Mouse (Mus musculus) c-Kit-positive CD71-positive TER-119-positive erythroid progenitor cells, embryonic 14.5 days (primary cell): ENCODE measurements around the gene Adora3.

ENCODE experiments used
- DNase-seq: peaks from one replicate; pipeline ENCODE4 v3.0.0-alpha.2; 2013; ENCODE audit warnings: low spot score

Adora3 gene

DNA sequence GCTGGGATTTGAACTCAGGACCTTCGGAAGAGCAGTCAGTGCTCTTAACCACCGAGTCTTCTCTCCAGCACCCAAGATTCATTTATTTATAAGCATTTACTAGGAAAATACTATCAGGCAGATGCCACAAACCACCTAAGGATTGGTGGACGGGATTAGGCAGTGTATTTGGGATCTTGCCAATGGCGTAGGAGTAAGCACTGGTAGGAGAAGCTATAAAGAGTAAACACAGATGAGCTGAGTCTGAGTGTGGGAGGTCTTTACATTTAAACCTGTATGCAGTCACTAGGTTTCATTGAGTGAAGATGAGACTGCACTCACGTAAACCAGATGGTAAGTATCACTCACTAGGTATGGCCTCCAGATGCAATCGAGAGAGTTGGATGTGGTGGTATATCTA lies 63.3 kb downstream of the Adora3 start:
- no peak for DNase-seq

DNA sequence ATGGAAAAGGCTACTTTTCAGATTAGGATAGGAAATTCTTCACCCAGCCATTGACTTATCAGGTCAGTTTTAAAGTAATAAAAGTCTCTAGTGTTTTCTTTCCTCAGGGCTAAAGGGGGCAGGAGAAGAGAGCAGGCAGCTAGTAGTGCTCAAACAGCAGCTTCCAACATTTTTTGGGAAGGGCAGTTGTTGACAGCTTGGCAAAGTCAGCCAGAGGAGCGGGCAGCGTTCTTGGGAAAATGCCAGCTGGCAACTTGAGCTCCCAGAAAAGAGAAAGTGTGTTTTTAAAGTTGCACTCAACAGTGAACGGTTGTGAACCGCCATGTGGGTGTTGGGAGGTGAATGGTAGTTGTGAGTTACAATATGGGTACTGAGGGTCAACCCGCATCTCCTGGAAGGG lies 64.4 kb downstream of the Adora3 start:
- DNase-seq, result no peak

DNA sequence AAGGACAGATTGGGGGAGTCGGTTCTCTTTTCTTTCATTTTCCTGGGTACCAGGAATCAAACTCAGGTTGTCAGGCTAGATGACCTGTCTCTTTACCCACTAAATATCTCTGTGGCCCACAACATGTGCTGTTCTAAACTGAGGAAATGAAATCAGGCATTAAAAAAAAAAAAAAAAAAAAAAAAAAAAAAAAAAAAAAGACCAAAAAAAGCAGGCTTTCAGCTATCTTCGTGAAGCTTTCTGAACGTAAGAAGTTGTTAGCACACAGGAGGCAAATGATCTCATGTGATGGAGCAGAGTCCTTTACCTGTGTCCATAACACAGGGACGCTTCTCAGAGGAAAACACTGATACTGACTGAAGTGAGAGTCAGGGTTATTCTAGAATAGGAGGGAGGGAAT lies 65.5 kb downstream of the Adora3 start:
- DNase-seq, result no peak

DNA sequence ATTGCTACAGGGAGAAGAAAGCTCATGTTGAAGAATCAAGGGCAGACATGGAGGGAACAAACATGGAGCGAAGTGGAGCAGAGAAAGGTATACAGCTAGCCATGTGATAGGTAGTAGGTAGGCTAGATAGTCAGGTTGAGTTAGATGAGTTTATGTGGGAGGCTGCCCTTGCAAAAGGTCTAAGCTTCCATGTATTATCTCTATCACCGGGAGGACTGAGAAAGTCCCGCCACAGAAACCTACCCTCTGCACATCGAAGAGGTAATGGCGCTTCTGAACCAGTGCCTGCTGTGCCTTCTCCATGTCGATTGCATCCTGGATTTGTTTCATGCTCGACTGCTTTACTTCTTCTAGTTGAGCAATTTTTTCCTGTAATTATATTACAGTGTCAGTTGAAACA lies 80.7 kb downstream of the Adora3 start:
- no peak for DNase-seq

DNA sequence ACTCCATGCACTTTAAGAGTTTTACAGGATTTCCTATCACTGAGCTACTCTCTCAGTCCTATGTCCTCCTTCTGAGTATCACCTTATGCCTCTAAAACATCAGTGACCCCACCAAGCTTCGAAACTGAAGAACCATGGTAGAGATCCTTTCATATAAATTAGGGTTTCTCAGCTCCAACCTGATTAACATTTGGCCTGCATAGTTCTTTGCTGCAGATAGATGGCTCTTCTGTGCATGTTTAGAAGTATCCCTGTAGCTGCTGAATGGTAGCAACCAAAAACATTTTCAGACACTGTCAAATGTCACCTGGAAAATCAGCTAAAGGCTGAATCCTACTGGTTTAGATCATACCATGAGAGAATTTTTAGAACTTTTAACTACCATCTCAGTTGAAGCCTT lies 86.6 kb downstream of the Adora3 start:
- no peak for DNase-seq

DNA sequence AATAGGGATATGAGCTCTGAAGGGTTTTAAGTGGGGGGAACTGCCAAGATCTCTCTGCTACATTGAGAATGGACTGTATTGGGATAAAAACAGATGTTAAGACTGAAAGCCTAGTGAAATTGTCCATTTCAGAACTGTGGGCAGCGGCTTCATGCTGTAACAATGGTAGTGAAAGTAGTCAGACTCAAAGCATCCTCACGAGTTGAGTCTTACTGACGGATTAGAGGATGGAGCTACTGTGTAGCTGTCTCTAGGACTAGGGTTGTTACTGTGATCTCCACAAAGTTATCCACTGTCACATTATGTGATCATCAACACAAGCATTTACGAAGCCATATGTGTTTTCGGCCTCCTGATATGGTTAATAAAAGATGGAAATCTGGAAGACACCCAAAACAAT lies 87.5 kb downstream of the Adora3 start:
- peak; percentile 35 for DNase-seq
